Mouse (Mus musculus): Measurements from ENCODE around the gene Tcf25.

Gene Tcf25

GRCm38 (mm10) chr8:123373403-123374238 is at the start of gene Tcf25:
Tcf25 (plus strand) TSS chr8:123373753.
- peak; percentile 90 for DNase-seq (ENCODE audit: extremely low read depth, low read depth)

GRCm38 (mm10) chr8:123328552-123328951 is 45.0 kb upstream of the Tcf25 start:
- DNase-seq (ENCODE audit: extremely low read depth, low read depth): no peak

GRCm38 (mm10) chr8:123329350-123329749 is 44.2 kb upstream of the Tcf25 start:
- peak; percentile 31 for DNase-seq (ENCODE audit: extremely low read depth, low read depth)

GRCm38 (mm10) chr8:123329961-123330360 is 43.6 kb upstream of the Tcf25 start:
- DNase-seq (ENCODE audit: extremely low read depth, low read depth): no peak

- no peak for DNase-seq (ENCODE audit: extremely low read depth, low read depth)
Observed at GRCm38 (mm10) chr8:123330701-123331100, 42.9 kb upstream of the Tcf25 start.

- DNase-seq (ENCODE audit: extremely low read depth, low read depth): no peak
Observed at GRCm38 (mm10) chr8:123331301-123331700, 42.3 kb upstream of the Tcf25 start.

GRCm38 (mm10) chr8:123331810-123332209 is 41.7 kb upstream of the Tcf25 start:
- peak; percentile 70 for DNase-seq (ENCODE audit: extremely low read depth, low read depth)

- peak; percentile 51 for DNase-seq (ENCODE audit: extremely low read depth, low read depth)
Observed at GRCm38 (mm10) chr8:123332262-123333090, 41.1 kb upstream of the Tcf25 start, which contains the start of gene Spire2. Spire2 (plus strand) TSS chr8:123332713.

- no peak for DNase-seq (ENCODE audit: extremely low read depth, low read depth)
Observed at GRCm38 (mm10) chr8:123333091-123333587, 40.4 kb upstream of the Tcf25 start.

GRCm38 (mm10) chr8:123333864-123334263 is 39.7 kb upstream of the Tcf25 start:
- no peak for DNase-seq (ENCODE audit: extremely low read depth, low read depth)

- no peak for DNase-seq (ENCODE audit: extremely low read depth, low read depth)
Observed at GRCm38 (mm10) chr8:123334467-123334866, 39.1 kb upstream of the Tcf25 start.

GRCm38 (mm10) chr8:123337475-123337874 is 36.1 kb upstream of the Tcf25 start:
- DNase-seq (ENCODE audit: extremely low read depth, low read depth): no peak

GRCm38 (mm10) chr8:123340071-123340470 is 33.5 kb upstream of the Tcf25 start:
- peak; percentile 38 for DNase-seq (ENCODE audit: extremely low read depth, low read depth)

- DNase-seq (ENCODE audit: extremely low read depth, low read depth): no peak
Observed at GRCm38 (mm10) chr8:123341040-123342015, 32.2 kb upstream of the Tcf25 start.

- DNase-seq (ENCODE audit: extremely low read depth, low read depth): no peak
Observed at GRCm38 (mm10) chr8:123342253-123342652, 31.3 kb upstream of the Tcf25 start.

- DNase-seq (ENCODE audit: extremely low read depth, low read depth): no peak
Observed at GRCm38 (mm10) chr8:123342911-123343310, 30.6 kb upstream of the Tcf25 start.

GRCm38 (mm10) chr8:123343422-123343821 is 30.1 kb upstream of the Tcf25 start:
- no peak for DNase-seq (ENCODE audit: extremely low read depth, low read depth)

GRCm38 (mm10) chr8:123345135-123345534 is 28.4 kb upstream of the Tcf25 start:
- no peak for DNase-seq (ENCODE audit: extremely low read depth, low read depth)

GRCm38 (mm10) chr8:123345856-123346255 is 27.7 kb upstream of the Tcf25 start:
- no peak for DNase-seq (ENCODE audit: extremely low read depth, low read depth)

GRCm38 (mm10) chr8:123347293-123347692 is 26.3 kb upstream of the Tcf25 start:
- no peak for DNase-seq (ENCODE audit: extremely low read depth, low read depth)
